Mouse (Mus musculus): Measurements from ENCODE around the gene Erap1. TPM values are rescaled to one million over a fixed set of nuclear protein-coding genes. Genes with fewer than 3 reads are reported as not detected.

Erap1 gene
- total RNA-seq, 1 experiment from 2014 or later: 200 TPM

Other genes starting within 250 kb of the Erap1 start
- 3.9 and 7.8 TPM in 2 replicates for gene Zfp72, start 248.7 kb upstream of the Erap1 start, total RNA-seq (2017)
- gene Ftl1-ps1, start 239.9 kb upstream of the Erap1 start, total RNA-seq (2017): 13.7 and 18.1 TPM in 2 replicates
- gene Zfp825, start 145.6 kb upstream of the Erap1 start, total RNA-seq (2017): 8.1 and 13.9 TPM in 2 replicates
- gene Cast, start 169.2 kb downstream of the Erap1 start, total RNA-seq (2017): 110 and 120 TPM in 2 replicates